9 mouse cellular contexts compared by ENCODE assay signal in the genomic region with DNA sequence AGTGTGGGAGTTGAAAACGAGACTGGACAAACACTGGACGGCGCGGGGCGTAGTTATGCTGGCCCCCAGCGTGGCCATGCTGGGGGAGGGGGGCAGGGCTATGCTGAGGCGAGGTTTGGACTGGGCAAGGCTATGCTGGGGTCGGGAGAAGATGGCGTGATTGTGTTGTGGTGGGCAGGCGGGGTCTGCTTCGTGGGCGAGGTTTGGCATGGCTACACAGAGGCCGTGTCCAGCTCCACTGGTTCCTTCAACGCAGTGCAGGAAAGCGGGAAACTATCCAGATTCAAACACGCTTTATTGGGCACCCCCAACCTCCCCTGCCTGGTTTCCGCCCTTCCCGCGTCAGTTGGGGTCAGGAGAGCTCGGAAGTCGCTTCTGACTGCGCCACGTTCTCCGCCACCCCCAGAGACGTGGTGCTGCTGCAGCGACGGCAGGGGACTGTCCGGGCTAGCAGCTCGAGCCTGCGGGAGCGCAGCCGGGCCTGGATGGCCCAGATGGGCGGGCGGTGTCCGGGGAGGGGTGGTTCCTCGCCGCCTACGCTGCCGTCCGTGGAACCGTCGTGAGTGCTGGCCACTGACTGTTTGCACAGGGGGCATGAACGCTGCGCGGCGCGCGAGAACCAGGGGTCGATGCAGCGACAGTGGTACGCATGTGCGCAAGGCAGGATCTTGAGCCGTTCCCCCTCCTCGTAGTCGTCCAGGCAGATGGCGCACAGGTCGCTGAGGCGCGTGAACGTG. TPM values are rescaled to one million over a fixed set of nuclear protein-coding genes. Genes with fewer than 3 reads are reported as not detected.
DNase-seq lines count a peak whose midpoint lies in the region; ATAC-seq and TF ChIP-seq lines count a peak whose summit lies in the region.
"Had no signal": no experiment of that assay in that cellular context is flagged by ENCODE, and none has a peak within 500 bp of the region (broad histone marks: within the 10 kb centered on the region; RNA-seq: fewer than 3 reads in every experiment).

No protein-coding gene starts in this region.

- ATAC-seq in embryonic facial prominence, embryonic 13.5 days (ENCODE audit: insufficient number of reproducible peaks, insufficient read depth, low FRiP score, low TSS enrichment, low read depth), result no peak
- no peak for ATAC-seq in intestine, embryonic 14.5 days (replicated peaks; ENCODE audit: low FRiP score, low TSS enrichment, low read depth)

- H3K9ac ChIP-seq in embryonic facial prominence, embryonic 13.5 days, result peak overlapping the region; percentile 46
- 0 out of 2 replicates have a peak overlapping the region, but pooled peaks have one; percentile 20 for H3K9ac ChIP-seq in intestine, embryonic 14.5 days (ENCODE audit: low read length)

- H3K4me3 ChIP-seq in embryonic facial prominence, embryonic 13.5 days, result peak overlapping the region; percentile 35
- H3K4me3 ChIP-seq in intestine, embryonic 14.5 days (ENCODE audit: low read depth, low read length), result peak overlapping the region; percentile 24
- 0 out of 2 replicates have a peak overlapping the region, but pooled peaks have one; percentile 2 for H3K4me3 ChIP-seq in olfactory bulb, adult 2 months (ENCODE audit: insufficient read depth, low read depth, low read length)

- intact Hi-C loops in left cerebral cortex, postnatal 4 days (cut with DNase I), result no loop called here
- intact Hi-C loops in left cerebral cortex, postnatal 10 days (cut with DNase I), result no loop called here

- no peak overlapping the region for H3K27ac ChIP-seq in embryonic facial prominence, embryonic 13.5 days
- H3K27ac ChIP-seq in intestine, embryonic 14.5 days (ENCODE audit: low read depth), result no peak overlapping the region
- H3K27ac ChIP-seq in olfactory bulb, adult 2 months (ENCODE audit: insufficient read depth, low read depth, low read length), result no peak overlapping the region

- H3K27me3 ChIP-seq in embryonic facial prominence, embryonic 13.5 days, result peaks cover 74% of the 10 kb centered on the region
- H3K27me3 ChIP-seq in intestine, embryonic 14.5 days (replicated peaks; ENCODE audit: control insufficient read depth, insufficient read depth, low read length), result peaks cover 65% of the 10 kb centered on the region

- WGBS in embryonic facial prominence, embryonic 13.5 days, result 7% methylated on average over 60 of the region's 60 CpGs
- WGBS in intestine, embryonic 14.5 days, result 8% methylated on average over 58 of the region's 60 CpGs
- WGBS in olfactory bulb, adult 2 months, result 8% methylated on average over 60 of the region's 60 CpGs

- DNase-seq in left cerebral cortex, postnatal 4 days, result peak; percentile 73
- DNase-seq in left cerebral cortex, postnatal 10 days (ENCODE audit: extremely low spot score in 1 of 2, low spot score in 2 of 2), result no peak
- DNase-seq in intestine, embryonic 14.5 days (ENCODE audit: low spot score), result peak; percentile 60
- DNase-seq in ovary, adult 18-20 months (ENCODE audit: low spot score), result no peak
- DNase-seq in right cerebral cortex, postnatal 14 days, result no peak
- no peak for DNase-seq in layer of hippocampus, adult 18-20 months (ENCODE audit: low spot score in 2 of 2)

- TF ChIP-seq CTCF in olfactory bulb, adult 2 months (IDR thresholded peaks at IDR 0.05; ENCODE audit: insufficient read depth, low read depth, low read length), result no peak

- H3K4me2 ChIP-seq in embryonic facial prominence, embryonic 13.5 days, result peak overlapping the region; percentile 54
- peak overlapping the region; percentile 40 for H3K4me2 ChIP-seq in intestine, embryonic 14.5 days (ENCODE audit: low read length)

- no peaks in the 10 kb centered on the region for H3K36me3 ChIP-seq in embryonic facial prominence, embryonic 13.5 days
- no peaks in the 10 kb centered on the region for H3K36me3 ChIP-seq in intestine, embryonic 14.5 days (ENCODE audit: control insufficient read depth, insufficient read depth, low read length)

- no peak for TF ChIP-seq POLR2A in olfactory bulb, adult 2 months (IDR thresholded peaks at IDR 0.05; ENCODE audit: insufficient read depth, low read depth, low read length)

- H3K9me3 ChIP-seq in embryonic facial prominence, embryonic 13.5 days, result no peaks in the 10 kb centered on the region
- H3K9me3 ChIP-seq in intestine, embryonic 14.5 days (ENCODE audit: control insufficient read depth, low read length), result no peaks in the 10 kb centered on the region

- H3K4me1 ChIP-seq in embryonic facial prominence, embryonic 13.5 days, result peaks cover 42% of the 10 kb centered on the region
- peaks cover 10% of the 10 kb centered on the region; the same call in 1 of the 2 replicates for H3K4me1 ChIP-seq in intestine, embryonic 14.5 days (replicated peaks; ENCODE audit: control insufficient read depth, insufficient read depth, low read length)
- H3K4me1 ChIP-seq in olfactory bulb, adult 2 months (ENCODE audit: control insufficient read depth, insufficient read depth, low read length), result peaks cover 50% of the 10 kb centered on the region

RNA-seq across cellular contexts. Expression of gene Znrf4, which starts 1.1 kb away (rescaled TPM):
- total RNA-seq in left cerebral cortex, postnatal 4 days (2021), result not detected
- not detected for total RNA-seq in left cerebral cortex, postnatal 10 days (2021)
- polyA plus RNA-seq in embryonic facial prominence, embryonic 13.5 days (2015; fragmentation: Nextera tagmentation; extraction: Ambion mirVana), result not detected in 2 replicates
- polyA plus RNA-seq in intestine, embryonic 14.5 days (2014; fragmentation: Nextera tagmentation; extraction: Ambion mirVana), result not detected in 2 replicates
- not detected in 2 replicates for polyA plus RNA-seq in olfactory bulb, adult 2 months (2012; ENCODE audit: insufficient read depth, insufficient read length, low replicate concordance, missing spikeins)
- total RNA-seq in layer of hippocampus, adult 18-20 months (2021), result not detected
- total RNA-seq: layer of hippocampus, postnatal 10 days had no signal

RNA-seq across cellular contexts. Expression of gene Ptprs, which starts 34.9 kb away (rescaled TPM):
- total RNA-seq in left cerebral cortex, postnatal 4 days (2021), result 100 to 1,000 TPM; 821 to 872 TPM
- total RNA-seq in left cerebral cortex, postnatal 10 days (2021), result 100 to 1,000 TPM; 667 to 674 TPM
- polyA plus RNA-seq in embryonic facial prominence, embryonic 13.5 days (2015; fragmentation: Nextera tagmentation; extraction: Ambion mirVana), result 120 and 121 TPM in 2 replicates
- 94.4 and 99.6 TPM in 2 replicates for polyA plus RNA-seq in intestine, embryonic 14.5 days (2014; fragmentation: Nextera tagmentation; extraction: Ambion mirVana)
- polyA plus RNA-seq in olfactory bulb, adult 2 months (2012; ENCODE audit: insufficient read depth, insufficient read length, low replicate concordance, missing spikeins), result 198 and 241 TPM in 2 replicates
- total RNA-seq in layer of hippocampus, adult 18-20 months (2021), result 100 to 1,000 TPM; 608 to 624 TPM

RNA-seq across cellular contexts. Expression of gene Gm20219, which starts 43.0 kb away (rescaled TPM):
- total RNA-seq in left cerebral cortex, postnatal 4 days (2021), result 1 to 10 TPM; 1.9 to 2.2 TPM
- 1 to 10 TPM in 1 of 2 experiments, under 1 TPM in 1; 0.54 to 1.3 TPM for total RNA-seq in left cerebral cortex, postnatal 10 days (2021)
- 3.9 and 5.4 TPM in 2 replicates for polyA plus RNA-seq in embryonic facial prominence, embryonic 13.5 days (2015; fragmentation: Nextera tagmentation; extraction: Ambion mirVana)
- 2.2 and 2.8 TPM in 2 replicates for polyA plus RNA-seq in intestine, embryonic 14.5 days (2014; fragmentation: Nextera tagmentation; extraction: Ambion mirVana)
- not detected in 2 replicates for polyA plus RNA-seq in olfactory bulb, adult 2 months (2012; ENCODE audit: insufficient read depth, insufficient read length, low replicate concordance, missing spikeins)
- total RNA-seq in layer of hippocampus, adult 18-20 months (2021), result 1 to 10 TPM; 2.6 to 4.0 TPM

Comparison
In these comparisons a context has a peak if more than half of its experiments do, and no peak if none do; other contexts are left out.
1. DNase-seq: peak in left cerebral cortex, postnatal 4 days (single experiment) and intestine, embryonic 14.5 days (single experiment); none in left cerebral cortex, postnatal 10 days (0 of 2), ovary, adult 18-20 months (single experiment), right cerebral cortex, postnatal 14 days (single experiment) and layer of hippocampus, adult 18-20 months (0 of 2).
2. Peak in every context shown above with its lines, with median percentiles within 50 percentile points of each other: H3K4me3 ChIP-seq.